In the genomic region with DNA sequence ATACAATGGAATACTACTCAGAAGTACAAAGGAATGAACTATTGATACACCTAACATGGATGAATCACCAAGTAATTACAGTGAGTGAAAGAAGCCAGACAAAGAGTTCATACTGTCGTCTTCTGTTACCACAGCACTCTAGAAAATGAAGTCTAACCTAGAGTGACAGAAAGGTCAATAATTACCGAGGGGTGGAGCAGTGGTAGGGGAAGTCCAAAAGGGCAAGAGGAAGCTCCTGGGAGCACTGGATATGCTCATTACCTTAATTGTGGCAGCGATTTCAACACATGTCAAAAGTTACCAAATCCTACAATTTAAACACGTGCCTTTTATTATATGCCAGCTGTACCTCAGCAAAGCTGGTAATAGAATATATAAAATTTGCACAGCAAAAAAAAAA, we compare ENCODE assay signal across 24 mouse cellular contexts.
DNase-seq lines count a peak whose midpoint lies in the region; ATAC-seq and TF ChIP-seq lines count a peak whose summit lies in the region.
"Had no signal": no experiment of that assay in that cellular context is flagged by ENCODE, and none has a peak within 500 bp of the region (broad histone marks: within the 10 kb centered on the region; RNA-seq: fewer than 3 reads in every experiment).

No protein-coding gene starts in this region.

- no peaks in the 10 kb centered on the region for H3K27me3 ChIP-seq in liver, postnatal 0 days (ENCODE audit: insufficient read depth, low read length)
- no peaks in the 10 kb centered on the region for H3K27me3 ChIP-seq in liver, embryonic 12.5 days (replicated peaks)
- no peaks in the 10 kb centered on the region for H3K27me3 ChIP-seq in forebrain, embryonic 13.5 days
- H3K27me3 ChIP-seq: embryonic facial prominence, embryonic 12.5 days; hindbrain, embryonic 12.5 days; liver, embryonic 13.5 days; neural tube, embryonic 15.5 days had no signal

- TF ChIP-seq CTCF in liver, postnatal 0 days (IDR thresholded peaks at IDR 0.05; ENCODE audit: low read depth), result no peak

- no peak overlapping the region for H3K4me2 ChIP-seq in liver, postnatal 0 days (ENCODE audit: low read depth, low read length)
- no peak overlapping the region for H3K4me2 ChIP-seq in liver, embryonic 12.5 days
- H3K4me2 ChIP-seq in forebrain, embryonic 13.5 days, result no peak overlapping the region
- H3K4me2 ChIP-seq: embryonic facial prominence, embryonic 12.5 days; heart, embryonic 11.5 days; hindbrain, embryonic 12.5 days; liver, embryonic 13.5 days; neural tube, embryonic 15.5 days had no signal

- no peak for TF ChIP-seq EP300 in liver, postnatal 0 days (IDR thresholded peaks at IDR 0.05; ENCODE audit: low read depth)

- H3K9me3 ChIP-seq in liver, postnatal 0 days (ENCODE audit: low read length), result no peaks in the 10 kb centered on the region
- H3K9me3 ChIP-seq in liver, embryonic 12.5 days (replicated peaks), result no peaks in the 10 kb centered on the region
- no peaks in the 10 kb centered on the region for H3K9me3 ChIP-seq in forebrain, embryonic 13.5 days (replicated peaks)
- H3K9me3 ChIP-seq: embryonic facial prominence, embryonic 12.5 days; G1E; hindbrain, embryonic 12.5 days; liver, embryonic 13.5 days; neural tube, embryonic 15.5 days had no signal

- ATAC-seq in liver, postnatal 0 days, result peak; percentile 73
- no peak for ATAC-seq in liver, embryonic 12.5 days
- no peak for ATAC-seq in forebrain, embryonic 13.5 days
- ATAC-seq: forebrain, embryonic 14.5 days had no signal

- H3K27ac ChIP-seq in liver, postnatal 0 days (ENCODE audit: low read depth), result no peak overlapping the region
- H3K27ac ChIP-seq in liver, embryonic 12.5 days, result no peak overlapping the region
- no peak overlapping the region for H3K27ac ChIP-seq in forebrain, embryonic 13.5 days
- H3K27ac ChIP-seq: embryonic facial prominence, embryonic 12.5 days; hindbrain, embryonic 12.5 days; left cerebral cortex, adult 2 months; liver, embryonic 13.5 days; neural tube, embryonic 15.5 days had no signal

- H3K4me3 ChIP-seq in liver, postnatal 0 days (ENCODE audit: low read depth, low read length), result no peak overlapping the region
- no peak overlapping the region for H3K4me3 ChIP-seq in liver, embryonic 12.5 days
- no peak overlapping the region for H3K4me3 ChIP-seq in forebrain, embryonic 13.5 days
- H3K4me3 ChIP-seq: embryonic facial prominence, embryonic 12.5 days; erythroblast, embryonic 14.5 days; hindbrain, embryonic 12.5 days; left cerebral cortex, adult 2 months; liver, embryonic 13.5 days; neural tube, embryonic 15.5 days had no signal

- no peaks in the 10 kb centered on the region for H3K4me1 ChIP-seq in liver, postnatal 0 days (ENCODE audit: insufficient read depth)
- no peaks in the 10 kb centered on the region for H3K4me1 ChIP-seq in liver, embryonic 12.5 days
- no peaks in the 10 kb centered on the region for H3K4me1 ChIP-seq in forebrain, embryonic 13.5 days
- H3K4me1 ChIP-seq: embryonic facial prominence, embryonic 12.5 days; hindbrain, embryonic 12.5 days; liver, embryonic 13.5 days; neural tube, embryonic 15.5 days had no signal

- 35% methylated on average over 4 of the region's 4 CpGs for WGBS in liver, postnatal 0 days (ENCODE audit: insufficient replicate concordance)
- 26% methylated on average over 4 of the region's 4 CpGs for WGBS in liver, embryonic 12.5 days (ENCODE audit: insufficient replicate concordance)
- 23% methylated on average over 4 of the region's 4 CpGs for WGBS in large intestine, adult 2 months
- 64% methylated on average over 4 of the region's 4 CpGs for WGBS in forebrain, embryonic 13.5 days

- no peaks in the 10 kb centered on the region for H3K36me3 ChIP-seq in liver, postnatal 0 days (replicated peaks; ENCODE audit: insufficient read depth, low read length)
- no peaks in the 10 kb centered on the region for H3K36me3 ChIP-seq in liver, embryonic 12.5 days
- H3K36me3 ChIP-seq in forebrain, embryonic 13.5 days (ENCODE audit: poor library complexity, severe bottlenecking), result no peaks in the 10 kb centered on the region
- H3K36me3 ChIP-seq: embryonic facial prominence, embryonic 12.5 days; G1E; hindbrain, embryonic 12.5 days; liver, embryonic 13.5 days; neural tube, embryonic 15.5 days had no signal

- no peak overlapping the region for H3K9ac ChIP-seq in liver, postnatal 0 days (replicated peaks)
- no peak overlapping the region for H3K9ac ChIP-seq in liver, embryonic 12.5 days
- no peak overlapping the region for H3K9ac ChIP-seq in forebrain, embryonic 13.5 days
- H3K9ac ChIP-seq: embryonic facial prominence, embryonic 12.5 days; hindbrain, embryonic 12.5 days; liver, embryonic 13.5 days; neural tube, embryonic 15.5 days had no signal

- DNase-seq in kidney, adult 11 months, result peak; percentile 61
- DNase-seq in kidney, postnatal 4 days, result no peak
- DNase-seq in liver, postnatal 0 days, result peak; percentile 13
- peak; percentile 66 for DNase-seq in large intestine, adult 2 months (ENCODE audit: low read depth, low spot score)
- peak; percentile 50 for DNase-seq in yolk sac, embryonic 10.5 days (ENCODE audit: low spot score)
- no peak for DNase-seq in lung, postnatal 36 days
- DNase-seq: adrenal gland, postnatal 25 days; cerebellum, adult 11-12 months; cerebellum, postnatal 25 days; gastrocnemius, postnatal 36 days; heart, postnatal 10 days; left cerebral cortex, postnatal 4 days; liver, embryonic 13.5 days; midbrain, embryonic 14.5 days had no signal

Comparison
In these comparisons a context has a peak if more than half of its experiments do, and no peak if none do; other contexts are left out.
1. DNase-seq: peak in kidney, adult 11 months (single experiment), liver, postnatal 0 days (single experiment), large intestine, adult 2 months (single experiment) and yolk sac, embryonic 10.5 days (single experiment); none in kidney, postnatal 4 days (0 of 2) and lung, postnatal 36 days (single experiment).